Mouse (Mus musculus) layer of hippocampus, adult 2 months (tissue): ENCODE results near the gene D930048N14Rik. TPM values are rescaled to one million over a fixed set of nuclear protein-coding genes. Genes with fewer than 3 reads are reported as not detected.
"Not testable (repeated sequence)": the region's sequence is repeated elsewhere in the genome, so short reads cannot be mapped to it uniquely, and the experiment has no call there.

ENCODE experiments used
- DNase-seq, 2 experiments: peaks; one replicate each; pipeline ENCODE4 v3.0.0; 2022; ENCODE audit warnings: low spot score in 2 of 2
- H3K27ac ChIP-seq: fragments of 200-600 bp; 2 replicates; pipeline ENCODE4 v1.8.1; 2022
- H3K4me3 ChIP-seq: fragments of 200-600 bp; 2 replicates; pipeline ENCODE4 v1.8.1; 2022; ENCODE audit warnings: mild to moderate bottlenecking
- CTCF ChIP-seq: fragments of 200-600 bp; conservative IDR thresholded peaks from 2 replicates; pipeline ENCODE4 v1.8.1; 2022; ENCODE audit warnings: antibody characterized with exemption, mild to moderate bottlenecking, moderate library complexity
- total RNA-seq, 2 experiments: library from RNA; stranded (reverse); gene quantifications; 2 replicates each; pipeline ENCODE4 v1.2.3; 2021

Gene D930048N14Rik
- total RNA-seq, 2 experiments from 2014 or later, result 1.4 to 2.4 TPM

DNA sequence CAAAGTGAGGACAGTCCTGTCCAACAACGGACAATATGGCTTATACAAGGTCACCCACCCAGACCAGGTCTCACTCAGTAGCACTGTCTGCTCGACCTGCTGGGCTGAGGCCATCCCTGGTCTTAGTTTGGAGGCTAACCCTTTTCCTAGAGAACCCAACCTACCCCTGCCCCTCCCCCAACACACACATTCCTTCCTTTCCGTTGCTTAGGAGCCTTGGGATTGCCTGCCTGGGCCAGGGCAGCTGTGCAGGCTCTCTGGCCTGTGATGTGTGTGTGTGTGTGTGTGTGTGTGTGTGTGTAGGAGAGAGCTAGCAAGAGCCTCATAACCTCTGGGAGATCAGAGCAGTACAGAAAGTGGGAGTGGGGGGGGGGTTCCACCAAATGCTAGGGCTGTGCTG lies 2.2 kb upstream of the D930048N14Rik start:
- no peak for DNase-seq
- Histone ChIP-seq H3K4me3 (no peak overlapping the region), H3K27ac (peak overlapping the region; percentile 51; the same call in 1 of the 2 replicates)
- TF ChIP-seq CTCF, result no peak

- peak overlapping the region; percentile 74 for H3K4me3 ChIP-seq
- DNase-seq, result no peak
- peak overlapping the region; percentile 82; the same call in 1 of the 2 replicates for H3K27ac ChIP-seq
- 0 out of 2 replicates have a peak, but pooled peaks have one; percentile 2 for TF ChIP-seq CTCF
Measured at GRCm38 (mm10) chr11:51649111-51649888, 1.5 kb upstream of the D930048N14Rik start.

- DNase-seq, result peak in 1 of 2 experiments; percentile 16
- TF ChIP-seq CTCF, result no peak
Measured at GRCm38 (mm10) chr11:51649889-51650199, 910 bp upstream of the D930048N14Rik start.

DNA sequence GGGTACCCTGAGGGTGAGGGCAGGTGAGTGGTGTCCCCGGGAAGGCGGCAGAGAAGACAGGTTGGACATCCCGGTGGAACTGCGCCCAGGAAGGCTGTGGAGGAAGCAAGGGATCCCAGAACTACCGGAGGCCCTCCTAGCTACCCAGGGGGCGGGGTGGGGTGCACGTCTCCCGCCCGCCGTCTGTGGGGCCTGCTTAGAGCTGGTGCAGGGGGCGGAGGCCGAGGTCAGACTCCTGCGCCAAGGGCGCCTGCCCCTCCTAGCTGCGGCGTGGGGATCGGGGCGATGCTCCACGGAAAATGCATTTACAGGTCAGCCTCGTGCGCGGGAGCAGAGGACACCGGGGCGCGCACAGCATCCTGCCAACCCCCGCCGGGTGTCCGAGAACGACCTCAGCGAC lies 493 bp upstream of the D930048N14Rik start:
- Histone ChIP-seq H3K4me3 (peak overlapping the region; percentile 74), H3K27ac (peak overlapping the region; percentile 82)
- no peak for DNase-seq
- TF ChIP-seq CTCF, result no peak

More at GRCm38 (mm10) chr11:51649889-51650199, 910 bp upstream of the D930048N14Rik start:
- H3K27ac ChIP-seq, result peak overlapping the region; percentile 82
- H3K4me3 ChIP-seq, result peak overlapping the region; percentile 74

- Histone ChIP-seq H3K4me3 (no peak overlapping the region), H3K27ac (no peak overlapping the region)
- peak; percentile 17; the same call in 1 of the 2 replicates for TF ChIP-seq CTCF
- no peak for DNase-seq
Measured at GRCm38 (mm10) chr11:51652889-51653418, 2.2 kb downstream of the D930048N14Rik start.

DNA sequence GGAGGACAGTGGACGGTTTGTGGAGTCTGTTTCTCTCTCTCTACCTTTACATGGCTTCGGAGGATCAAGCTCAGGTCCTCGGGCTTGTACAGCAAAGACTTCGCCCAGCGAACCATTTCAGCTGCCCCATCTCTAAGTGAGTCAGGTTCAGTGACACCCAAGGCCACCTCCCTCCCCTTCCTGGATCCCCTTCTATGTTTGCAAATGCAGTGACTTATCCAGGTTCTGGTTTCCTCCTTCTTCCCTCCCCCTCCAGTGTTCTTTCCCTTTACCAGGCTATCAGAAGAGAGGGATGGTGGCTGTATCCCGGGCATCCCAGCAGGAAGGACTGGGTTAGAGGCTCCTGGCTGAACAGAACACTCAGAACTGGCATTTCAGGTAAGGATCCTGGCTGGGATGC lies 3.0 kb downstream of the D930048N14Rik start:
- Histone ChIP-seq H3K27ac (no peak overlapping the region), H3K4me3 (no peak overlapping the region)
- TF ChIP-seq CTCF, result no peak
- DNase-seq, result no peak

DNA sequence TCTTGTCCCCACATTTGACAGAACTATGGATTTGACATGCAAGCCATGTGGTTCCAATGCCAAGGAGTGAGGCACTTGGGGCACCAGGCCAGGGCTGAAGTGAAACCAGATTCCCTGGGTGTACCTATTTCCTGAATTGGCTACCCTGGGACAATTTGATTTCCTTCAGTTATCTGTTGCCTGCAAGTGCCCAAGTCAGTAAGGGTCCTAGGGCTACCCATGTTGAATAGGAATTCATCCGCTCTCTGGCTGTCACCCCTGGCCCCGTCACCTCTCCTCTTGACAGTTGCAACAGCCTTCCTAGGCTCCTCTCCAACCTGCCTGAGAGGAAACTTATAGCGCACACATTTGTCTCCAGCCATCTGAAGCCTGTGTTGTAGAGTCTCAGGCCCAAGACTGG lies 4.1 kb downstream of the D930048N14Rik start:
- no peak overlapping the region for H3K4me3 ChIP-seq
- no peak overlapping the region for H3K27ac ChIP-seq
- no peak for TF ChIP-seq CTCF
- no peak for DNase-seq

- Histone ChIP-seq H3K4me3 (no peak overlapping the region), H3K27ac (no peak overlapping the region)
- TF ChIP-seq CTCF, result no peak
- DNase-seq, result no peak
Measured at GRCm38 (mm10) chr11:51656798-51657521, 6.2 kb downstream of the D930048N14Rik start.

- no peak for DNase-seq
- TF ChIP-seq CTCF, result no peak
- Histone ChIP-seq H3K4me3 (no peak overlapping the region), H3K27ac (no peak overlapping the region; the same call in 1 of the 2 replicates)
Measured at GRCm38 (mm10) chr11:51658291-51658690, 7.5 kb downstream of the D930048N14Rik start.

DNA sequence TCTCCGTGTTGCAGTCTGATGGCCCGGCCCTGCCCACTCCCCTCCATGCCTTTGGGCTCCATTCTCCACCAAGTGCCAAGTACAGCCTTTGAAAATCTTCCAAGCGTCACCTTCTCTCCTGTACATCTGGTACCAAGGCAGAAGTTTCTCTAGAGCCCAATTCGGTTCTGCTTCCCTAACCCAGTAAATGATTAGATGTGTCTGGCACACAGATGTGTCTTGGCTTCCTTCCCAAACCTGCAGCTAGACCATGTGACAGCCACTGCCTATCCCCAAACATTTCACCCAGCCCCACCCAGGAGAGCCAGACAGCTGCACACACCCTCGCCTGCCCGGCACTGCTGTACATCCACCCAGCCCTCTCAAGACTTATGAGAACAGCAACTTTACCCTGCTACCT lies 8.0 kb downstream of the D930048N14Rik start:
- TF ChIP-seq CTCF, result no peak
- DNase-seq, result no peak
- Histone ChIP-seq H3K4me3 (no peak overlapping the region), H3K27ac (no peak overlapping the region; the same call in 1 of the 2 replicates)

DNA sequence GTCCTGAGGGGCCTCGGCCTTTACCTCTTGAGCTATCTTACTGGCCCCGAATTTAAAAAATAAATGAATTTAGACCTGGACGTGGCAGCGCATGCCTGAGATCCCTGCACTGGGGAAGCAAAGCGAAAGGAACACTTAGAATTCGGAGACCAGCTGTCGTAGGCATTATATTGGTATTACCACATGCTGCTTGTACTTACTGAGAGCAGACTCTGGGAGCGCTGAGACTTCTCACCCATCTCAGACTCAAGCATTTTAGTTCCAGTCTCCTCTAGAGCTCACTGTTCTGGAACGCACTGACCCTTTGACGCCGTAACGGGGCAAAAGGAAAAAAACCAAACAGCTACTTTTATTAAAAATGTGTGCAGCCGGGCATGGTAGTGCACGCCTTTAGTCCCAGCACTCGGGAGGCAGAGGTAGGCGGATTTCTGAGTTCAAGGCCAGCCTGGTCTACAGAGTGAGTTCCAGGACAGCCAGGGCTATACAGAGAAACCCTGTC lies 11.2 kb downstream of the D930048N14Rik start:
- no peak for DNase-seq
- H3K4me3 ChIP-seq, result no peak overlapping the region
- H3K27ac ChIP-seq, result no peak overlapping the region
- peak; percentile 11 for TF ChIP-seq CTCF

- no peak for TF ChIP-seq CTCF
- DNase-seq, result no peak
- Histone ChIP-seq H3K27ac (no peak overlapping the region), H3K4me3 (no peak overlapping the region)
Measured at GRCm38 (mm10) chr11:51662632-51663031, 11.9 kb downstream of the D930048N14Rik start.

DNA sequence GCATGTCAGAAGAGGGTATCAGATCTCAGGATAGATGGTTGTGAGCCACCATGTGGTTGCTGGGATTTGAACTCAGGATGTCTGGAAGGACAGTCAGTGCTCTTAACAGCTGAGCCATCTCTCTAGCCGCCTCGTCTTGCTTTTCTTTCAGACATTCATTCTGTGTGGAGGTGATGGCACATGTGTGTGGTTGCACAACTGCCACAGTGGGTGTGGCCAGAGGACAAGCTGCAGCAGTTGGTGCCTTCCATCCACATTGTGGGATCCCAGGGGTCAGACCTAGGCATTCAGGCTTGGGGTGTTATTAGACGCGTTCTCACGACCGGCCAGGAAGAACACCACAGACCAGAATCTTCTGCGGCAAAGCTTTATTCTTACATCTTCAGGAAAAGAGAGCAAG lies 14.0 kb downstream of the D930048N14Rik start:
- H3K27ac ChIP-seq, H3K4me3 ChIP-seq, DNase-seq: not testable (repeated sequence)
